Mouse (Mus musculus): ENCODE data around the gene Gm5447. TPM values are rescaled to one million over a fixed set of nuclear protein-coding genes. Genes with fewer than 3 reads are reported as not detected.

The Gm5447 gene
- polyA plus RNA-seq, 1 experiment = not detected

DNA sequence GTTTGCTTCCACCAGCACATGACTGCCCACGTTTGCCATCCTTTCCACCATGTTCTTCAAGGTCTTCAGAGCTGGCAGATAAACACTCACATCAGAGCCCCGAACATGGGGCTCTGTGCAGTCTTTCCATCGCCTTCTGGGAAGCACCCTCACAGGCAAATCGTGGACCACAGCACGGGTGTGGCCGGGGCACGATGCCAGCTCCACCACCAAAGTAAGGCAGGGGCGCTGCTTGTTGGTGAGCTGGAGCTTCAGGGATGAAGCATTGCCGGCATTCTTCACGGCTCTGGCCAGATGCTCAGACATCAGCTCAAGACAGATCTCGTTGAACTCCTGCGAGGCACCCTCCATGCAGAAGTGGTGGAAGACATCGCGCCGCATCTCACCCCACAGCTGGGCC is 26.9 kb upstream of the Gm5447 start:
- H3K27ac ChIP-seq (ENCODE audit: control insufficient read depth, insufficient read depth, low read length) = no peak overlapping the region
- H3K27me3 ChIP-seq (ENCODE audit: control insufficient read depth, insufficient read depth, low read length) = no peaks in the 10 kb centered on the region
- no peak for TF ChIP-seq CTCF (IDR thresholded peaks at IDR 0.05; ENCODE audit: borderline replicate concordance, control insufficient read depth, extremely low read depth, insufficient read depth, low read length, poor library complexity)
- no peak for TF ChIP-seq POLR2A (IDR thresholded peaks at IDR 0.05; ENCODE audit: control insufficient read depth, extremely low read depth, insufficient read depth, low read length, poor library complexity)
- WGBS = 96% methylated on average over 15 of the region's 15 CpGs
- H3K4me3 ChIP-seq (ENCODE audit: control insufficient read depth, insufficient read depth, low read length) = no peak overlapping the region
- no peaks in the 10 kb centered on the region for H3K36me3 ChIP-seq (ENCODE audit: control insufficient read depth, insufficient read depth, low read length)
- no peaks in the 10 kb centered on the region for H3K4me1 ChIP-seq (replicated peaks; ENCODE audit: control insufficient read depth, insufficient read depth, low read length)
- no peak for DNase-seq

DNA sequence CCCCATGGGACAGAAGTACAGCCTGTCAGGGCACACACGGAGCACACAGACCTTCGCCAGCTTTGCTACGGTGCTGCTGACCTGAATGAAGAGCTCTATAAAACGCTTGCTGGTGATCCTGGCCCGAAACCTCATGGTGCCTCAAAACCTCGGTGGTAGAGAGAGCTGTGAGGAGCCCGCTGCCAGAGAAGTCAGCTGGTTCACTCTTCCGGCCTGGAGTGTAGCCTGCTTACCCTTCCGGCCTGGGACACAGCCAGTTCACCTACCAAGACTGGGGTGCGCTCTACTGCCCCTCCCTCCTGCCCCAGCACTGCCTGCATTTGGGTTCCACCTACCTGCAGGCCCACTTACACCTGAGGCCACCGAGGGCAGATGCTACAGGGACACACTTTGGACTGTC is 26.5 kb upstream of the Gm5447 start, which contains the start of gene Hus1b:
Gene Hus1b, minus strand, starts transcription at position 220 of the 400 bp plus-strand sequence.
- no peaks in the 10 kb centered on the region for H3K4me1 ChIP-seq (replicated peaks; ENCODE audit: control insufficient read depth, insufficient read depth, low read length)
- 95% methylated on average over 11 of the region's 11 CpGs for WGBS
- H3K36me3 ChIP-seq (ENCODE audit: control insufficient read depth, insufficient read depth, low read length) = no peaks in the 10 kb centered on the region
- no peak for DNase-seq
- H3K27me3 ChIP-seq (ENCODE audit: control insufficient read depth, insufficient read depth, low read length) = no peaks in the 10 kb centered on the region
- H3K27ac ChIP-seq (ENCODE audit: control insufficient read depth, insufficient read depth, low read length) = no peak within 1 kb of the TSS
- no peak within 1 kb of the TSS for H3K4me3 ChIP-seq (ENCODE audit: control insufficient read depth, insufficient read depth, low read length)
- TF ChIP-seq CTCF (IDR thresholded peaks at IDR 0.05; ENCODE audit: borderline replicate concordance, control insufficient read depth, extremely low read depth, insufficient read depth, low read length, poor library complexity) (no peak), POLR2A (IDR thresholded peaks at IDR 0.05; ENCODE audit: control insufficient read depth, extremely low read depth, insufficient read depth, low read length, poor library complexity) (no peak)

DNA sequence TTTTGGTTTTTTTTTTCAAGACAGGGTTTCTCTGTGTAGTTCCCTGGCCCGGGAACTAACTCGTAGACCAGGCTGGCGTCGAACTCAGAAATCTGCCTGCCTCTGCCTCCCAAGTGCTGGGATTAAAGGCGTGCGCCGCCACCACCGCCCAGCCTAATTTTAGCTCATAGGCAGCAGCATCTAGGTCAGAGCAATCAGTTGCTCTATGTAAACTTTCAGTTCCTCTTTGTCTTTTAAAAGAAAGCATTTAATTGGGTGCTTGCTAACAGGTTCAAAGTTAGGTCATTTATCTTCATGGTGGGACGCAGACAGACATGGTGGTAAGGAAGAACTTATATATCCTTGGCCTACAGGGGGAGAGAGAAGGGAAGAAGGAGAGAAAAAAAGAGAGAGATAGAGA is 24.8 kb upstream of the Gm5447 start:
- Histone ChIP-seq H3K36me3 (ENCODE audit: control insufficient read depth, insufficient read depth, low read length) (no peaks in the 10 kb centered on the region), H3K4me3 (ENCODE audit: control insufficient read depth, insufficient read depth, low read length) (no peak overlapping the region), H3K27me3 (ENCODE audit: control insufficient read depth, insufficient read depth, low read length) (no peaks in the 10 kb centered on the region), H3K27ac (ENCODE audit: control insufficient read depth, insufficient read depth, low read length) (no peak overlapping the region), H3K4me1 (replicated peaks; ENCODE audit: control insufficient read depth, insufficient read depth, low read length) (no peaks in the 10 kb centered on the region)
- 96% methylated on average over 9 of the region's 9 CpGs for WGBS
- TF ChIP-seq POLR2A (IDR thresholded peaks at IDR 0.05; ENCODE audit: control insufficient read depth, extremely low read depth, insufficient read depth, low read length, poor library complexity) (no peak), CTCF (IDR thresholded peaks at IDR 0.05; ENCODE audit: borderline replicate concordance, control insufficient read depth, extremely low read depth, insufficient read depth, low read length, poor library complexity) (no peak)
- DNase-seq = no peak

DNA sequence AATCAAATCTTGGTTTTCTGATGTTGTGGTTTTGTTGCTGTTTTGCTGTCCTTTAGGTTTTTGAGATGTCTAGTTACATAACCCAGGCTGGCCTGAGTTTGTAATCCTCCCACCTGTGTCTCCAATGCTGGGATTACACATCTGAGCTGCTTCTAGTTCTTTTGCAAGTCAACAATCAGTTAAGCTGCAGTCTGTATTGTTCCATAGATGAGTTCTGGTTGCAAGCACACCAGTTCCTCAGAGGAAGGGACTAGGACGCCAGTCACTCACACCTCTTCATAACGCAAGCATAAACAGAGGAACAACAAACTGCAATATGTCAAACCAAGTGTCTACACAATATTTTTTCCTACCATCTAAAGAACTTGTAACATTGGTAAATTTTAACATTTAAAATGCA is 22.0 kb upstream of the Gm5447 start:
- Histone ChIP-seq H3K4me1 (replicated peaks; ENCODE audit: control insufficient read depth, insufficient read depth, low read length) (no peaks in the 10 kb centered on the region), H3K4me3 (ENCODE audit: control insufficient read depth, insufficient read depth, low read length) (no peak overlapping the region), H3K27ac (ENCODE audit: control insufficient read depth, insufficient read depth, low read length) (no peak overlapping the region), H3K36me3 (ENCODE audit: control insufficient read depth, insufficient read depth, low read length) (no peaks in the 10 kb centered on the region), H3K27me3 (ENCODE audit: control insufficient read depth, insufficient read depth, low read length) (no peaks in the 10 kb centered on the region)
- DNase-seq = no peak
- TF ChIP-seq POLR2A (IDR thresholded peaks at IDR 0.05; ENCODE audit: control insufficient read depth, extremely low read depth, insufficient read depth, low read length, poor library complexity) (no peak), CTCF (IDR thresholded peaks at IDR 0.05; ENCODE audit: borderline replicate concordance, control insufficient read depth, extremely low read depth, insufficient read depth, low read length, poor library complexity) (no peak)
- over 99% methylated on average over 2 of the region's 2 CpGs for WGBS

DNA sequence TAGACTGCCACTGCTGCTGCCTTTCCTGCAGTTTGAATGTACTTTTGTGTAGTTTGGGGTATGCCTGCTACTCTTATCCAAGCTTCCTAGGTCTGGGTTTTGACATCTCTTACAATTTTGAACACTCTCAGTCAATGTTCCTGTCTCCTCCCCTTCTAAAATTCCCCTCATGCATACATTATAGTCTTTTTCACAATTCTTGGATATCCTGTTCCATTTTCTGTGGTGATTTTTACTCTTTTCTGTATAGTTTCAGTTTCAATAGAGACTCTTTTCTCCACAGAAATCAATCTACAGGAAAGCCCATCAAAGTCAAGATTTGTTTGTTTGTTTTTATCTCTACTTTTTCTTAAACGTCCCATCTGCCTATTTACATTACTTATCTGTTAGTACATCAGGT is 20.4 kb upstream of the Gm5447 start:
- DNase-seq = no peak
- Histone ChIP-seq H3K36me3 (ENCODE audit: control insufficient read depth, insufficient read depth, low read length) (no peaks in the 10 kb centered on the region), H3K4me3 (ENCODE audit: control insufficient read depth, insufficient read depth, low read length) (no peak overlapping the region), H3K27me3 (ENCODE audit: control insufficient read depth, insufficient read depth, low read length) (no peaks in the 10 kb centered on the region), H3K27ac (ENCODE audit: control insufficient read depth, insufficient read depth, low read length) (no peak overlapping the region), H3K4me1 (replicated peaks; ENCODE audit: control insufficient read depth, insufficient read depth, low read length) (no peaks in the 10 kb centered on the region)
- TF ChIP-seq POLR2A (IDR thresholded peaks at IDR 0.05; ENCODE audit: control insufficient read depth, extremely low read depth, insufficient read depth, low read length, poor library complexity) = no peak
- TF ChIP-seq CTCF (IDR thresholded peaks at IDR 0.05; ENCODE audit: borderline replicate concordance, control insufficient read depth, extremely low read depth, insufficient read depth, low read length, poor library complexity) = no peak
- 67% methylated on average over 1 of the region's 1 CpGs for WGBS

DNA sequence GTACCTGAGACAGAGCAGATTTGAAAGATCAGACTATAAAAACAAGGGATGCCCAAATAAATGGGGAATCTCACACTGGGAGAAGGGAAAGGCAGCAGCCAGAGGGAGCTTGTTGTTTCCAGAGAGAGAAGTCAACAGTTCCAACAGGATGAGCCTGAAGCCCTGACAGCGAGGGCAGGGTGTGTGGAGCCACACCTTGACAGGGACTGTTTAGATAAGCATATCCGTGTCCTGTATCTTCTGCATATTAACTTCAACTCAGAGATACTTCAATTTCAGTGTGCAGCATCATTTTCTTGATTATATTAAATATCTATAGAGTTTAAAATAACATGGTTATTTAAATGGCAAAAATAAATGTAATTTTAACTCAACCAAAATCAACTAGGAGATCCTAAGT is 13.3 kb upstream of the Gm5447 start:
- DNase-seq = no peak
- WGBS = 97% methylated on average over 2 of the region's 2 CpGs
- Histone ChIP-seq H3K36me3 (ENCODE audit: control insufficient read depth, insufficient read depth, low read length) (peaks cover 10% of the 10 kb centered on the region), H3K4me3 (ENCODE audit: control insufficient read depth, insufficient read depth, low read length) (no peak overlapping the region), H3K27me3 (ENCODE audit: control insufficient read depth, insufficient read depth, low read length) (no peaks in the 10 kb centered on the region), H3K27ac (ENCODE audit: control insufficient read depth, insufficient read depth, low read length) (no peak overlapping the region), H3K4me1 (replicated peaks; ENCODE audit: control insufficient read depth, insufficient read depth, low read length) (no peaks in the 10 kb centered on the region)
- TF ChIP-seq POLR2A (IDR thresholded peaks at IDR 0.05; ENCODE audit: control insufficient read depth, extremely low read depth, insufficient read depth, low read length, poor library complexity) (no peak), CTCF (IDR thresholded peaks at IDR 0.05; ENCODE audit: borderline replicate concordance, control insufficient read depth, extremely low read depth, insufficient read depth, low read length, poor library complexity) (no peak)

DNA sequence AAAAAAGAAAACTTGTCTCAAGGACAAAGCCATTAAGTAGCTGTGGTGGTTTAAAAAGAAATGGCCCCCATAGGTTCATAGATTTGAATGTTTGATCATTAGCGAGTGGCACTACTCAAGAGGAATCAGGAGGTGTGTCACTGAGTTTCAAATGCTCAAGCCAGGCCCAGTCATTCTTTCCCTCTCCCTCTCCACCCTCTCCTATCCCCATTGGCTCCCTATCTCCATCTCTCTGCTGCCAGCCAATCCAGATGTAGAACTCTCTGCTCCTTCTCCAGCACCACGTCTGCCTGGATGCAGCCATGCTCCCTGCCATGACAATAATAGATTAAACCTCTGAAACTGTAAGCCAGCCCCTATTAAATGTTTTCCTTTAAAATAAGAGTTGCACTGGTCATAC is 12.1 kb upstream of the Gm5447 start:
- no peak for DNase-seq
- Histone ChIP-seq H3K36me3 (ENCODE audit: control insufficient read depth, insufficient read depth, low read length) (peaks cover 10% of the 10 kb centered on the region), H3K4me1 (replicated peaks; ENCODE audit: control insufficient read depth, insufficient read depth, low read length) (no peaks in the 10 kb centered on the region), H3K4me3 (ENCODE audit: control insufficient read depth, insufficient read depth, low read length) (no peak overlapping the region), H3K27me3 (ENCODE audit: control insufficient read depth, insufficient read depth, low read length) (no peaks in the 10 kb centered on the region), H3K27ac (ENCODE audit: control insufficient read depth, insufficient read depth, low read length) (no peak overlapping the region)
- WGBS = 95% methylated on average over 2 of the region's 2 CpGs
- TF ChIP-seq CTCF (IDR thresholded peaks at IDR 0.05; ENCODE audit: borderline replicate concordance, control insufficient read depth, extremely low read depth, insufficient read depth, low read length, poor library complexity) = no peak
- TF ChIP-seq POLR2A (IDR thresholded peaks at IDR 0.05; ENCODE audit: control insufficient read depth, extremely low read depth, insufficient read depth, low read length, poor library complexity) = no peak
